In the genomic region with DNA sequence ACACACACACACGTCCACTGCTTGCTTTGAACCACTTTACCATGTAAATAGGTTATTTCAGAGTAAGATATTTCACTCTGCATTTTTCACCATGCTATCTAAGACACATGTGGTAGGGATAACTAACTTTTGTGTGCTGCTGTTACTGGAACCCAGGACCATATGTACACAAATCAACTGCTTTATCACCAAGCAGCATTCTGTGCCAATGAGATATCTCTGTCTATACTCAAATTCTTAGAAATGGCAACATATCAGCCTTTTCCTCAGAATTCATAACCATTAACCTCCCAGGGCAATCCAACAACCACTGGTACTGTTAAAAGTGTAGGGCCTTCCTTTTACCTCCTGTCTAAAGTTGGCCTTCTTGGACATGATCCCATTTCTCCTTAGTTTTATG, we compare ENCODE assay signal across 22 mouse cellular contexts.
A peak's percentile ranks its signal among the peaks of the same experiment; 100 is the strongest.
DNase-seq lines count a peak whose midpoint lies in the region; ATAC-seq and TF ChIP-seq lines count a peak whose summit lies in the region.
"Had no signal": no experiment of that assay in that cellular context is flagged by ENCODE, and none has a peak within 500 bp of the region (broad histone marks: within the 10 kb centered on the region; RNA-seq: fewer than 3 reads in every experiment).

No protein-coding gene starts in this region.

- TF ChIP-seq CTCF in thymus, adult 2 months (IDR thresholded peaks at IDR 0.05; ENCODE audit: borderline replicate concordance, control insufficient read depth, extremely low read depth, insufficient read depth, low read length, poor library complexity), result no peak

- TF ChIP-seq POLR2A in thymus, adult 2 months (IDR thresholded peaks at IDR 0.05; ENCODE audit: control insufficient read depth, extremely low read depth, insufficient read depth, low read length, poor library complexity), result no peak

- ATAC-seq in liver, embryonic 12.5 days, result peak; percentile 76
- peak; percentile 76 for ATAC-seq in liver, embryonic 13.5 days (ENCODE audit: low read depth)
- ATAC-seq: activated CD4-positive, CD25-positive, alpha-beta regulatory T cell, adult 4 months; forebrain, embryonic 13.5 days; forebrain, embryonic 15.5 days; forebrain, postnatal 0 days; Patski had no signal

- no peak overlapping the region for H3K9ac ChIP-seq in liver, embryonic 12.5 days
- no peak overlapping the region for H3K9ac ChIP-seq in liver, embryonic 13.5 days
- H3K9ac ChIP-seq: embryonic facial prominence, embryonic 12.5 days; forebrain, embryonic 13.5 days; forebrain, embryonic 15.5 days; forebrain, postnatal 0 days had no signal

- H3K9me3 ChIP-seq in liver, embryonic 12.5 days (replicated peaks), result no peaks in the 10 kb centered on the region
- H3K9me3 ChIP-seq in liver, embryonic 13.5 days (replicated peaks), result no peaks in the 10 kb centered on the region
- H3K9me3 ChIP-seq: embryonic facial prominence, embryonic 10.5 days; embryonic facial prominence, embryonic 12.5 days; forebrain, embryonic 13.5 days; forebrain, embryonic 15.5 days had no signal

- WGBS in liver, embryonic 12.5 days (ENCODE audit: insufficient replicate concordance), result 44% methylated on average over 1 of the region's 1 CpGs
- 14% methylated on average over 1 of the region's 1 CpGs for WGBS in liver, embryonic 13.5 days (ENCODE audit: insufficient replicate concordance)
- 93% methylated on average over 1 of the region's 1 CpGs for WGBS in thymus, adult 2 months

- H3K36me3 ChIP-seq in liver, embryonic 12.5 days, result no peaks in the 10 kb centered on the region
- no peaks in the 10 kb centered on the region for H3K36me3 ChIP-seq in liver, embryonic 13.5 days
- no peaks in the 10 kb centered on the region for H3K36me3 ChIP-seq in thymus, adult 2 months (ENCODE audit: control insufficient read depth, insufficient read depth, low read length)
- H3K36me3 ChIP-seq: embryonic facial prominence, embryonic 10.5 days; embryonic facial prominence, embryonic 12.5 days; forebrain, embryonic 15.5 days had no signal

- H3K4me2 ChIP-seq in liver, embryonic 12.5 days, result no peak overlapping the region
- H3K4me2 ChIP-seq in liver, embryonic 13.5 days, result no peak overlapping the region
- H3K4me2 ChIP-seq: embryonic facial prominence, embryonic 12.5 days; forebrain, embryonic 13.5 days; forebrain, embryonic 15.5 days had no signal

- 0 out of 2 replicates have a peak, but pooled peaks cover 3% of the 10 kb centered on the region for H3K4me1 ChIP-seq in liver, embryonic 12.5 days
- no peaks in the 10 kb centered on the region for H3K4me1 ChIP-seq in liver, embryonic 13.5 days (replicated peaks)
- no peaks in the 10 kb centered on the region for H3K4me1 ChIP-seq in thymus, adult 2 months (replicated peaks; ENCODE audit: control insufficient read depth, insufficient read depth, low read length)
- H3K4me1 ChIP-seq: embryonic facial prominence, embryonic 10.5 days; embryonic facial prominence, embryonic 12.5 days; forebrain, embryonic 13.5 days; forebrain, embryonic 15.5 days had no signal

- H3K27me3 ChIP-seq in liver, embryonic 12.5 days (replicated peaks), result no peaks in the 10 kb centered on the region
- no peaks in the 10 kb centered on the region for H3K27me3 ChIP-seq in liver, embryonic 13.5 days
- no peaks in the 10 kb centered on the region for H3K27me3 ChIP-seq in thymus, adult 2 months (ENCODE audit: control insufficient read depth, insufficient read depth, low read length)
- H3K27me3 ChIP-seq: embryonic facial prominence, embryonic 12.5 days; forebrain, embryonic 13.5 days; forebrain, embryonic 15.5 days had no signal

- no peak overlapping the region for H3K4me3 ChIP-seq in liver, embryonic 12.5 days
- no peak overlapping the region for H3K4me3 ChIP-seq in liver, embryonic 13.5 days (replicated peaks)
- H3K4me3 ChIP-seq in thymus, adult 2 months (ENCODE audit: control insufficient read depth, insufficient read depth, low read length), result no peak overlapping the region
- H3K4me3 ChIP-seq: embryonic facial prominence, embryonic 10.5 days; embryonic facial prominence, embryonic 12.5 days; forebrain, embryonic 13.5 days; forebrain, embryonic 15.5 days had no signal

- H3K27ac ChIP-seq in liver, embryonic 12.5 days, result no peak overlapping the region
- no peak overlapping the region for H3K27ac ChIP-seq in liver, embryonic 13.5 days
- H3K27ac ChIP-seq in thymus, adult 2 months (ENCODE audit: control insufficient read depth, insufficient read depth, low read length), result no peak overlapping the region
- H3K27ac ChIP-seq: embryonic facial prominence, embryonic 10.5 days; embryonic facial prominence, embryonic 12.5 days; forebrain, embryonic 13.5 days; forebrain, embryonic 15.5 days had no signal

- no peak for DNase-seq in liver
- peak; percentile 2 for DNase-seq in c-Kit-positive CD71-positive TER-119-negative erythroid progenitor cells, embryonic 14.5 days (ENCODE audit: low read depth)
- no peak for DNase-seq in liver, embryonic 13.5 days
- DNase-seq in thymus, adult 2 months, result no peak
- DNase-seq in urinary bladder, postnatal 14 days (ENCODE audit: low spot score), result no peak
- no peak for DNase-seq in right cerebral cortex, postnatal 10 days (ENCODE audit: low spot score in 2 of 2)
- DNase-seq: adrenal gland, adult 8-10 months; adrenal gland, postnatal 14 days; adrenal gland, postnatal 36 days; cerebellum, adult 11-12 months; cerebellum, adult 2 months; cerebellum, adult 9-10 months; cerebellum, postnatal 10 days; cerebellum, postnatal 25 days had no signal
